Mouse (Mus musculus): Measurements from ENCODE around the gene Mbl1. TPM values are rescaled to one million over a fixed set of nuclear protein-coding genes. Genes with fewer than 3 reads are reported as not detected.

Gene Mbl1
- total RNA-seq (2021), result not detected

- intact Hi-C loops (cut with DNase I), result no loop called here
- DNase-seq, result no peak
Measured at GRCm38 (mm10) chr14:41151220-41151898, at the start of gene Mbl1. Gene Mbl1, plus strand, starts transcription at chr14:41151458.

GRCm38 (mm10) chr14:41102269-41102668 lies 49.0 kb upstream of the Mbl1 start:
- no peak for DNase-seq
- intact Hi-C loops (cut with DNase I), result no loop called here

GRCm38 (mm10) chr14:41104853-41105444 lies 46.3 kb upstream of the Mbl1 start, which contains the start of gene Mat1a:
Gene Mat1a, plus strand, starts transcription at chr14:41105035.
- intact Hi-C loops (cut with DNase I), result no loop called here
- DNase-seq, result no peak

- intact Hi-C loops (cut with DNase I), result no loop called here
- no peak for DNase-seq
Measured at GRCm38 (mm10) chr14:41111031-41111668, 40.1 kb upstream of the Mbl1 start.

GRCm38 (mm10) chr14:41112944-41113343 lies 38.3 kb upstream of the Mbl1 start:
- DNase-seq, result no peak
- intact Hi-C loops (cut with DNase I), result no loop called here

GRCm38 (mm10) chr14:41116271-41116670 lies 35.0 kb upstream of the Mbl1 start:
- intact Hi-C loops (cut with DNase I), result no loop called here
- DNase-seq, result no peak

GRCm38 (mm10) chr14:41124683-41125082 lies 26.6 kb upstream of the Mbl1 start:
- intact Hi-C loops (cut with DNase I), result no loop called here
- DNase-seq, result no peak

GRCm38 (mm10) chr14:41127997-41128396 lies 23.3 kb upstream of the Mbl1 start:
- intact Hi-C loops (cut with DNase I), result loop anchor here (1.0 kb wide), 1 partner anchor 34 kb away; no protein-coding TSS in a partner anchor
- DNase-seq, result peak; percentile 16 to 34

GRCm38 (mm10) chr14:41131540-41131939 lies 19.7 kb upstream of the Mbl1 start, which contains the start of gene Sftpa1:
Gene Sftpa1, plus strand, starts transcription at chr14:41131782.
- intact Hi-C loops (cut with DNase I), result no loop called here

GRCm38 (mm10) chr14:41137006-41137405 lies 14.3 kb upstream of the Mbl1 start:
- intact Hi-C loops (cut with DNase I), result no loop called here
- no peak for DNase-seq

More at GRCm38 (mm10) chr14:41131540-41131939, 19.7 kb upstream of the Mbl1 start, which contains the start of gene Sftpa1:
- no peak for DNase-seq

GRCm38 (mm10) chr14:41140686-41141085 lies 10.6 kb upstream of the Mbl1 start:
- intact Hi-C loops (cut with DNase I), result no loop called here
- no peak for DNase-seq

- no peak for DNase-seq
- intact Hi-C loops (cut with DNase I), result no loop called here
Measured at GRCm38 (mm10) chr14:41146035-41146434, 5.2 kb upstream of the Mbl1 start.

- no peak for DNase-seq
- intact Hi-C loops (cut with DNase I), result no loop called here
Measured at GRCm38 (mm10) chr14:41146922-41147321, 4.3 kb upstream of the Mbl1 start.

GRCm38 (mm10) chr14:41147356-41147755 lies 3.9 kb upstream of the Mbl1 start:
- no peak for DNase-seq
- intact Hi-C loops (cut with DNase I), result no loop called here

- DNase-seq, result no peak
- intact Hi-C loops (cut with DNase I), result no loop called here
Measured at GRCm38 (mm10) chr14:41160076-41160475, 8.8 kb downstream of the Mbl1 start.

GRCm38 (mm10) chr14:41160743-41161142 lies 9.5 kb downstream of the Mbl1 start:
- intact Hi-C loops (cut with DNase I), result no loop called here
- no peak for DNase-seq

GRCm38 (mm10) chr14:41162663-41163062 lies 11.4 kb downstream of the Mbl1 start:
- intact Hi-C loops (cut with DNase I), result loop anchor here (1.0 kb wide), 3 partner anchors 34 to 72 kb away; no protein-coding TSS in a partner anchor
- peak; percentile 42 to 64 for DNase-seq

GRCm38 (mm10) chr14:41167278-41167677 lies 16.0 kb downstream of the Mbl1 start:
- intact Hi-C loops (cut with DNase I), result no loop called here
- DNase-seq, result no peak

- intact Hi-C loops (cut with DNase I), result no loop called here
- no peak for DNase-seq
Measured at GRCm38 (mm10) chr14:41168567-41168966, 17.3 kb downstream of the Mbl1 start.

- intact Hi-C loops (cut with DNase I), result no loop called here
- no peak for DNase-seq
Measured at GRCm38 (mm10) chr14:41170514-41170913, 19.3 kb downstream of the Mbl1 start.

- intact Hi-C loops (cut with DNase I), result no loop called here
- DNase-seq, result no peak
Measured at GRCm38 (mm10) chr14:41174802-41175201, 23.5 kb downstream of the Mbl1 start.
